ENCODE assay signal across 9 mouse cellular contexts in genomic region chr12:24928051-24928748, GRCm38 (mm10). TPM values are rescaled to one million over a fixed set of nuclear protein-coding genes. Genes with fewer than 3 reads are reported as not detected.
DNase-seq lines count a peak whose midpoint lies in the region; ATAC-seq and TF ChIP-seq lines count a peak whose summit lies in the region.
"Had no signal": no experiment of that assay in that cellular context is flagged by ENCODE, and none has a peak within 500 bp of the region (broad histone marks: within the 10 kb centered on the region; RNA-seq: fewer than 3 reads in every experiment).

No protein-coding gene starts in this region.

- TF ChIP-seq EP300 in liver, postnatal 0 days (IDR thresholded peaks at IDR 0.05; ENCODE audit: low read depth): no peak

- H3K4me1 ChIP-seq in liver, postnatal 0 days (ENCODE audit: insufficient read depth): peaks cover 2% of the 10 kb centered on the region; the same call in 1 of the 2 replicates
- H3K4me1 ChIP-seq in liver, embryonic 11.5 days (replicated peaks; ENCODE audit: control insufficient read depth, insufficient read depth, low read length): peaks cover 13% of the 10 kb centered on the region; the same call in 1 of the 2 replicates
- H3K4me1 ChIP-seq in neural tube, embryonic 15.5 days: peaks cover 26% of the 10 kb centered on the region
- peaks cover 34% of the 10 kb centered on the region for H3K4me1 ChIP-seq in liver, embryonic 12.5 days

- no peak overlapping the region for H3K4me2 ChIP-seq in liver, postnatal 0 days (ENCODE audit: low read depth, low read length)
- no peak overlapping the region for H3K4me2 ChIP-seq in liver, embryonic 11.5 days
- no peak overlapping the region for H3K4me2 ChIP-seq in neural tube, embryonic 15.5 days
- no peak overlapping the region for H3K4me2 ChIP-seq in liver, embryonic 12.5 days

- intact Hi-C loops in gastrocnemius, adult 2 months (cut with DNase I): no loop called here

- 72% methylated on average over 18 of the region's 18 CpGs for WGBS in liver, postnatal 0 days (ENCODE audit: insufficient replicate concordance)
- WGBS in liver, embryonic 11.5 days: 73% methylated on average over 18 of the region's 18 CpGs
- 43% methylated on average over 18 of the region's 18 CpGs for WGBS in neural tube, embryonic 15.5 days
- 73% methylated on average over 18 of the region's 18 CpGs for WGBS in liver, embryonic 12.5 days (ENCODE audit: insufficient replicate concordance)

- TF ChIP-seq CTCF in liver, postnatal 0 days (IDR thresholded peaks at IDR 0.05; ENCODE audit: low read depth): no peak
- TF ChIP-seq CTCF in gastrocnemius, adult 2 months (IDR thresholded peaks at IDR 0.05): no peak

- H3K9ac ChIP-seq in liver, postnatal 0 days (replicated peaks): no peak overlapping the region
- H3K9ac ChIP-seq in liver, embryonic 11.5 days (ENCODE audit: low read depth, low read length): no peak overlapping the region
- 0 out of 2 replicates have a peak overlapping the region, but pooled peaks have one; percentile 9 for H3K9ac ChIP-seq in neural tube, embryonic 15.5 days (replicated peaks)
- no peak overlapping the region for H3K9ac ChIP-seq in liver, embryonic 12.5 days

- H3K36me3 ChIP-seq in liver, postnatal 0 days (replicated peaks; ENCODE audit: insufficient read depth, low read length): no peaks in the 10 kb centered on the region
- no peaks in the 10 kb centered on the region; the same call in 1 of the 2 replicates for H3K36me3 ChIP-seq in liver, embryonic 11.5 days (ENCODE audit: control insufficient read depth, insufficient read depth, low read length)
- no peaks in the 10 kb centered on the region for H3K36me3 ChIP-seq in neural tube, embryonic 15.5 days
- H3K36me3 ChIP-seq in liver, embryonic 12.5 days: no peaks in the 10 kb centered on the region

- no peaks in the 10 kb centered on the region for H3K9me3 ChIP-seq in liver, postnatal 0 days (ENCODE audit: low read length)
- H3K9me3 ChIP-seq in liver, embryonic 11.5 days (ENCODE audit: control insufficient read depth, low read length): no peaks in the 10 kb centered on the region
- H3K9me3 ChIP-seq in neural tube, embryonic 15.5 days (replicated peaks): no peaks in the 10 kb centered on the region
- H3K9me3 ChIP-seq in liver, embryonic 12.5 days (replicated peaks): no peaks in the 10 kb centered on the region

- no peaks in the 10 kb centered on the region for H3K27me3 ChIP-seq in liver, postnatal 0 days (ENCODE audit: insufficient read depth, low read length)
- no peaks in the 10 kb centered on the region for H3K27me3 ChIP-seq in liver, embryonic 11.5 days (replicated peaks; ENCODE audit: control insufficient read depth, insufficient read depth, low read length)
- H3K27me3 ChIP-seq in neural tube, embryonic 15.5 days (replicated peaks): no peaks in the 10 kb centered on the region
- H3K27me3 ChIP-seq in liver, embryonic 12.5 days (replicated peaks): peaks cover 6% of the 10 kb centered on the region

- H3K27ac ChIP-seq in liver, postnatal 0 days (ENCODE audit: low read depth): no peak overlapping the region
- no peak overlapping the region for H3K27ac ChIP-seq in liver, embryonic 11.5 days (ENCODE audit: low read depth, low read length)
- H3K27ac ChIP-seq in neural tube, embryonic 15.5 days (replicated peaks): peak overlapping the region; percentile 63
- no peak overlapping the region for H3K27ac ChIP-seq in liver, embryonic 12.5 days
- no peak overlapping the region for H3K27ac ChIP-seq in gastrocnemius, adult 2 months

- ATAC-seq in liver, postnatal 0 days: peak; percentile 47; the same call in 1 of the 2 replicates
- ATAC-seq in liver, embryonic 11.5 days (replicated peaks; ENCODE audit: low FRiP score): no peak
- peak; percentile 51; the same call in 1 of the 2 replicates for ATAC-seq in neural tube, embryonic 15.5 days (ENCODE audit: low FRiP score)
- no peak for ATAC-seq in liver, embryonic 12.5 days

- H3K4me3 ChIP-seq in liver, postnatal 0 days (ENCODE audit: low read depth, low read length): no peak overlapping the region
- H3K4me3 ChIP-seq in liver, embryonic 11.5 days (ENCODE audit: low read depth, low read length): no peak overlapping the region
- H3K4me3 ChIP-seq in neural tube, embryonic 15.5 days (replicated peaks): no peak overlapping the region
- H3K4me3 ChIP-seq in liver, embryonic 12.5 days: no peak overlapping the region
- no peak overlapping the region for H3K4me3 ChIP-seq in gastrocnemius, adult 2 months
- H3K4me3 ChIP-seq: erythroblast, embryonic 14.5 days had no signal

- DNase-seq in liver, postnatal 0 days: no peak
- DNase-seq in liver, embryonic 11.5 days (ENCODE audit: low spot score): no peak
- peak; percentile 60 to 70 for DNase-seq in frontal cortex, postnatal 10 days (ENCODE audit: low spot score in 2 of 2)
- DNase-seq in layer of hippocampus, postnatal 10 days (ENCODE audit: low spot score in 2 of 2): peak; percentile 62 to 77
- DNase-seq in adrenal gland, postnatal 14 days: no peak
- DNase-seq in gastrocnemius, adult 2 months: no peak

RNA-seq across cellular contexts. Expression of gene Kidins220, which starts 46.5 kb away (rescaled TPM):
- polyA plus RNA-seq in liver, postnatal 0 days (2015; fragmentation: Nextera tagmentation; extraction: Ambion mirVana): 3.7 and 4.4 TPM in 2 replicates
- polyA plus RNA-seq in liver, embryonic 11.5 days (2014; fragmentation: Nextera tagmentation; extraction: Ambion mirVana): 22.8 and 23.7 TPM in 2 replicates
- total RNA-seq in layer of hippocampus, postnatal 10 days (2021): 100 to 1,000 TPM; 334 to 351 TPM
- polyA plus RNA-seq in neural tube, embryonic 15.5 days (2015; fragmentation: Nextera tagmentation; extraction: Ambion mirVana): 96.4 and 108 TPM in 2 replicates
- polyA plus RNA-seq in liver, embryonic 12.5 days (2016; fragmentation: Nextera tagmentation; extraction: Ambion mirVana): 12.2 and 13.6 TPM in 2 replicates
- total RNA-seq in adrenal gland, postnatal 14 days (2021): 83.9 and 87.5 TPM in 2 replicates
- total RNA-seq in gastrocnemius, adult 2 months (2021): 10 to 100 TPM; 51.3 to 56.5 TPM

Comparison
In these comparisons a context has a peak if more than half of its experiments do, and no peak if none do; other contexts are left out.
1. ATAC-seq: peak in liver, postnatal 0 days (single experiment) and neural tube, embryonic 15.5 days (single experiment); none in liver, embryonic 11.5 days (single experiment) and liver, embryonic 12.5 days (single experiment).
2. DNase-seq: peak in frontal cortex, postnatal 10 days (2 of 2) and layer of hippocampus, postnatal 10 days (2 of 2); none in liver, postnatal 0 days (single experiment), liver, embryonic 11.5 days (single experiment), adrenal gland, postnatal 14 days (single experiment) and gastrocnemius, adult 2 months (single experiment).